22 mouse cellular contexts compared by ENCODE assay signal in the genomic region with DNA sequence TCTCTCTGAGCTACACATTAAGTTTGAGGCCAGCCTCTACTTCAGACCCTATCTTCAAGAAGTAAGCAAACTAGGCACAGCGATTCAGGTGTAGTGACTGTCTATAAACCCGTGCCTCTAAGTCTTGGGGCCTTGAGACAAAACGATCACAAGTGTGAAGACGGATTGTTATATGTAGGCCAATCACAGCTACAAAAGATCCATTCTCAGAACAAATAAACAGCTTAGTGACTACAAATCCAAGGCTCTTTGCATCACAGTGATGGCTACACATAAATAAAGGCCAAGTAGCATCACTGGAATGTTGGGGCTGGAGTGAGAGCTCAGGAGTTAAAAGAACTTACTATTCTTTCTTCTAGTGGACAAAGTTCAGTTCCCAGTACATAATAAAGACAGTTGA. TPM values are rescaled to one million over a fixed set of nuclear protein-coding genes. Genes with fewer than 3 reads are reported as not detected.
DNase-seq lines count a peak whose midpoint lies in the region; TF ChIP-seq lines count a peak whose summit lies in the region.
"Had no signal": no experiment of that assay in that cellular context is flagged by ENCODE, and none has a peak within 500 bp of the region (broad histone marks: within the 10 kb centered on the region; RNA-seq: fewer than 3 reads in every experiment).

No protein-coding gene starts in this region.

- H3K4me3 ChIP-seq in testis, adult 2 months (ENCODE audit: control insufficient read depth, low read depth, low read length), result peak overlapping the region; percentile 27; the same call in 1 of the 2 replicates
- H3K4me3 ChIP-seq in ES-E14 (ENCODE audit: insufficient read depth in 1 of 2, low read depth in 1 of 2, low read length in 2 of 2, poor library complexity in 1 of 2, severe bottlenecking in 1 of 2), result no peak overlapping the region
- no peak overlapping the region for H3K4me3 ChIP-seq in myocyte
- H3K4me3 ChIP-seq: embryonic facial prominence, embryonic 13.5 days; embryonic facial prominence, embryonic 15.5 days; erythroblast, embryonic 14.5 days; forebrain, embryonic 10.5 days; forebrain, embryonic 12.5 days had no signal

- H3K27ac ChIP-seq in testis, adult 2 months (ENCODE audit: control insufficient read depth, insufficient read depth, low read depth, low read length), result no peak overlapping the region
- no peak overlapping the region for H3K27ac ChIP-seq in ES-E14 (ENCODE audit: insufficient read depth, low read depth, low read length, poor library complexity, severe bottlenecking)
- H3K27ac ChIP-seq: embryonic facial prominence, embryonic 13.5 days; embryonic facial prominence, embryonic 15.5 days; forebrain, embryonic 10.5 days; forebrain, embryonic 12.5 days had no signal

- TF ChIP-seq CTCF in testis, adult 2 months (IDR thresholded peaks at IDR 0.05; ENCODE audit: control insufficient read depth, insufficient read depth, insufficient replicate concordance, low read depth, low read length), result no peak

- no peak overlapping the region for H3ac ChIP-seq in myocyte (ENCODE audit: control insufficient read depth, insufficient read length)

- no peaks in the 10 kb centered on the region for H3K36me3 ChIP-seq in testis, adult 2 months (ENCODE audit: control insufficient read depth, insufficient read depth, low read length)
- H3K36me3 ChIP-seq in ES-E14 (ENCODE audit: control insufficient read depth, insufficient read depth, low read length, poor library complexity, severe bottlenecking) (peaks cover 8% of the 10 kb centered on the region), myocyte (ENCODE audit: control insufficient read depth, insufficient read depth) (no peaks in the 10 kb centered on the region)

- peaks cover 90% of the 10 kb centered on the region for H3K79me2 ChIP-seq in myocyte (ENCODE audit: control insufficient read depth, insufficient read depth)

- no peak for TF ChIP-seq POLR2A in testis, adult 2 months (IDR thresholded peaks at IDR 0.05; ENCODE audit: control insufficient read depth, low read depth, low read length)
- no peak for TF ChIP-seq POLR2A in myocyte (IDR thresholded peaks at IDR 0.05; ENCODE audit: insufficient read length, low read depth)

- in situ Hi-C loops in ES-E14 (cut with MboI; ENCODE audit: low sequenced_read_pairs in 2 of 2, unreplicated experiment in 2 of 2), result no loop called here

- no peaks in the 10 kb centered on the region; the same call in 1 of the 2 replicates for H3K4me1 ChIP-seq in testis, adult 2 months (ENCODE audit: control insufficient read depth, insufficient read depth, low read length)
- H3K4me1 ChIP-seq in ES-E14 (ENCODE audit: control insufficient read depth in 2 of 2, insufficient read depth in 2 of 2, low read length in 2 of 2, poor library complexity in 1 of 2), result peaks cover 4 to 7% of the 10 kb centered on the region in 2 experiments; a peak in 2 of 4 replicates
- H3K4me1 ChIP-seq: embryonic facial prominence, embryonic 13.5 days; forebrain, embryonic 10.5 days; forebrain, embryonic 12.5 days had no signal

- H3K9ac ChIP-seq in ES-E14 (ENCODE audit: insufficient read depth, low read depth, low read length, poor library complexity, severe bottlenecking), result no peak overlapping the region
- H3K9ac ChIP-seq: embryonic facial prominence, embryonic 13.5 days; embryonic facial prominence, embryonic 15.5 days; forebrain, embryonic 12.5 days had no signal

- no peaks in the 10 kb centered on the region for H3K27me3 ChIP-seq in testis, adult 2 months (ENCODE audit: control insufficient read depth, insufficient read depth, low read length)
- no peaks in the 10 kb centered on the region for H3K27me3 ChIP-seq in myocyte (ENCODE audit: control insufficient read depth, insufficient read depth, insufficient read length)
- H3K27me3 ChIP-seq: embryonic facial prominence, embryonic 13.5 days; embryonic facial prominence, embryonic 15.5 days; forebrain, embryonic 12.5 days had no signal

- no peaks in the 10 kb centered on the region for H3K9me3 ChIP-seq in ES-E14 (ENCODE audit: control insufficient read depth, insufficient read depth, low read depth, low read length)
- H3K9me3 ChIP-seq: embryonic facial prominence, embryonic 13.5 days; embryonic facial prominence, embryonic 15.5 days; forebrain, embryonic 10.5 days; forebrain, embryonic 12.5 days had no signal

- DNase-seq in testis, postnatal 10 days (ENCODE audit: low spot score), result no peak
- DNase-seq in ES-E14 (ENCODE audit: low read depth, low spot score) (peak; percentile 59), WW6 (ENCODE audit: low read depth, low spot score) (peak; percentile 39)
- no peak for DNase-seq in layer of hippocampus, adult 11-12 months (ENCODE audit: low spot score)
- no peak for DNase-seq in spleen, postnatal 36 days (ENCODE audit: low spot score in 2 of 2)
- DNase-seq in kidney, postnatal 10 days, result no peak
- DNase-seq: adrenal gland, adult 8-10 months; adrenal gland, postnatal 14 days; adrenal gland, postnatal 36 days; cerebellum, adult 11-12 months; cerebellum, adult 2 months; cerebellum, adult 9-10 months; cerebellum, postnatal 10 days; cerebellum, postnatal 25 days; embryo, embryonic 11 days had no signal

- peak overlapping the region; percentile 27 for H3K4me2 ChIP-seq in myocyte (ENCODE audit: low read depth)
- H3K4me2 ChIP-seq: embryonic facial prominence, embryonic 13.5 days; embryonic facial prominence, embryonic 15.5 days; forebrain, embryonic 12.5 days had no signal

TF ChIP-seq in ES-E14, 5 proteins besides CTCF, POLR2A, EP300 and RAD21:
- TF ChIP-seq HCFC1 (IDR thresholded peaks at IDR 0.05; ENCODE audit: borderline replicate concordance, insufficient read depth, low read length) (no peak), ZNF384 (IDR thresholded peaks at IDR 0.05; ENCODE audit: low read depth, low read length) (no peak), ZC3H11A (IDR thresholded peaks at IDR 0.05; ENCODE audit: borderline replicate concordance, low read depth, low read length) (no peak), MAFK (IDR thresholded peaks at IDR 0.05; ENCODE audit: insufficient read depth, low read depth, low read length) (no peak), CHD2 (IDR thresholded peaks at IDR 0.05; ENCODE audit: low read depth, low read length) (no peak)
TF ChIP-seq in ES-E14: peak in this region for 0.

TF ChIP-seq in myocyte, 11 proteins besides CTCF, POLR2A, EP300 and RAD21:
- no peak for TF ChIP-seq REST (IDR thresholded peaks at IDR 0.05; ENCODE audit: insufficient read depth, insufficient read length)
- TF ChIP-seq TCF12 (IDR thresholded peaks at IDR 0.05; ENCODE audit: insufficient read depth, poor library complexity, severe bottlenecking), result no peak
- TF ChIP-seq USF1 (IDR thresholded peaks at IDR 0.05; ENCODE audit: low read depth), result no peak
- TF ChIP-seq MYOG (IDR thresholded peaks at IDR 0.05; ENCODE audit: control insufficient read depth in 1 of 3, insufficient read depth in 1 of 3, insufficient read length in 2 of 3, low read depth in 2 of 3), result no peak
- no peak for TF ChIP-seq CEBPB (IDR thresholded peaks at IDR 0.05; ENCODE audit: insufficient read depth, poor library complexity, severe bottlenecking)
- no peak for TF ChIP-seq MAX (IDR thresholded peaks at IDR 0.05; ENCODE audit: low read depth)
- no peak for TF ChIP-seq POLR2AphosphoS2 (IDR thresholded peaks at IDR 0.05; ENCODE audit: insufficient read length, low read depth)
- TF ChIP-seq E2F4 (IDR thresholded peaks at IDR 0.05; ENCODE audit: insufficient read depth), result no peak
- TF ChIP-seq TCF3 (IDR thresholded peaks at IDR 0.05; ENCODE audit: insufficient read length, low read depth), result no peak
- TF ChIP-seq MYOD1 (IDR thresholded peaks at IDR 0.05; ENCODE audit: control insufficient read depth in 1 of 3, insufficient read length in 2 of 3, low read depth in 2 of 3), result no peak
- TF ChIP-seq SRF (IDR thresholded peaks at IDR 0.05; ENCODE audit: control insufficient read depth, insufficient read length, low read depth), result no peak

RNA-seq across cellular contexts. Expression of gene Ubap2, which starts 15.9 kb away (rescaled TPM):
- 201 and 203 TPM in 2 replicates for polyA plus RNA-seq in testis, adult 2 months (2012; rRNA removed)
- total RNA-seq in ES-E14 (2012; rRNA removed), result 41.2 and 42.7 TPM in 2 replicates
- polyA plus RNA-seq in myocyte (2012; fragmentation: generic; extraction: Trizol), result 71.5 TPM

RNA-seq across cellular contexts. Expression of gene Dcaf12, which starts 55.7 kb away (rescaled TPM):
- polyA plus RNA-seq in testis, adult 2 months (2012; rRNA removed), result 71.2 and 84.7 TPM in 2 replicates
- total RNA-seq in ES-E14 (2012; rRNA removed), result 20.4 and 27.7 TPM in 2 replicates
- polyA plus RNA-seq in myocyte (2012; fragmentation: generic; extraction: Trizol), result 27.1 TPM

Comparison
In these comparisons a context has a peak if more than half of its experiments do, and no peak if none do; other contexts are left out.
1. DNase-seq: peak in ES-E14 (single experiment) and WW6 (single experiment); none in testis, postnatal 10 days (single experiment), layer of hippocampus, adult 11-12 months (single experiment), spleen, postnatal 36 days (0 of 2) and kidney, postnatal 10 days (single experiment).